Mouse (Mus musculus) heart, embryonic 11.5 days (tissue): ENCODE measurements at regions not wholly inside any gene's neighbourhood (a gene's known extent, or its start where the extent isn't known, plus 50 kb on each side); places are given as distances from the start of the nearest gene placed in this dataset.

ENCODE experiments used
- ATAC-seq: fragments of 200-750 bp; cut with Nextera tagmentation; replicated peaks from 2 replicates; pipeline ENCODE4 v1.8.0; 2017; ENCODE audit warnings: moderate library complexity; ENCODE audit not compliant: insufficient number of reproducible peaks, low FRiP score, low TSS enrichment
- H3K27ac ChIP-seq: fragments of 300-500 bp; sonication (generic); 2 replicates; pipeline ENCODE4 v1.5.1; 2014; ENCODE audit warnings: mild to moderate bottlenecking, low read depth, low read length
- H3K27me3 ChIP-seq: fragments of 300-500 bp; sonication (generic); 2 replicates; pipeline ENCODE4 v1.6.1; 2014; ENCODE audit warnings: mild to moderate bottlenecking, low read length, mixed read lengths; ENCODE audit not compliant: control insufficient read depth, insufficient read depth
- H3K36me3 ChIP-seq: fragments of 300-500 bp; sonication (generic); 2 replicates; pipeline ENCODE4 v1.6.1; 2014; ENCODE audit warnings: mild to moderate bottlenecking, low read length, moderate library complexity, mixed read lengths; ENCODE audit not compliant: control insufficient read depth, insufficient read depth
- H3K4me1 ChIP-seq: fragments of 300-500 bp; sonication (generic); 2 replicates; pipeline ENCODE4 v1.6.1; 2014; ENCODE audit warnings: low read length; ENCODE audit not compliant: control insufficient read depth, insufficient read depth
- H3K4me2 ChIP-seq: fragments of 300-500 bp; sonication (generic); 2 replicates; pipeline ENCODE4 v1.6.1; 2014; ENCODE audit warnings: mild to moderate bottlenecking, moderate library complexity
- H3K4me3 ChIP-seq: fragments of 300-500 bp; sonication (generic); 2 replicates; pipeline ENCODE4 v1.5.1; 2014; ENCODE audit warnings: low read depth, low read length
- H3K9ac ChIP-seq: fragments of 300-500 bp; sonication (generic); 2 replicates; pipeline ENCODE4 v1.6.1; 2014; ENCODE audit warnings: mild to moderate bottlenecking, low read depth, low read length, moderate library complexity
- H3K9me3 ChIP-seq: fragments of 300-500 bp; sonication (generic); replicated peaks from 2 replicates; pipeline ENCODE4 v1.6.1; 2016; ENCODE audit warnings: low read length; ENCODE audit not compliant: control insufficient read depth
- WGBS: fragments of 180-500 bp; shearing (Covaris S2); extraction: QIAGEN DNeasy Blood & Tissue Kit; methylation state at CpG from one replicate; pipeline ENCODE4 v1.1.7; 2014; ENCODE audit not compliant: insufficient replicate concordance; 5-methylcytosine and 5-hydroxymethylcytosine counted together

DNA sequence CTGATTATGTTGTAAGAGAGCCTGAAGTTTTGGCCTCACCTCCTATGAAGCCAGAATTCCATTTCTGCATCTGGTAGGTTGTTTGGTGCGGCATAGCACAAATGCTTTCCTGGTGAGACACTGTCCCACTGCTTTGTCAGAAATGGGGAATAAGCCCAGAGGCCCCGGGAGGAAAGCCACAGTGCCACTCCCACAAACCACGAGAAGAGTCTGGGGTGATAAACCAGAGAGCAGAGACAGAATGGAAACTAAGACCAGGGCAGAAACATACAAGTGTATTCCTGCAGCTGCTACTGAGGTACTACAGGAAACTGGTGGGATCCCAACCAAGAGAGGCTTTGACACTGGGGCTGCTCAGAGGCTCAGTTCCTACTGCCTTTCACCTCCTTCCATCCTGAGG, 123.6 kb downstream of the Cyp26a1 start:
- no peak overlapping the region for H3K27ac ChIP-seq
- H3K9me3 ChIP-seq, result no peaks in the 10 kb centered on the region
- ATAC-seq, result no peak
- 43% methylated on average over 3 of the region's 3 CpGs for WGBS
- no peak overlapping the region for H3K9ac ChIP-seq
- no peaks in the 10 kb centered on the region for H3K27me3 ChIP-seq
- H3K4me2 ChIP-seq, result no peak overlapping the region
- no peaks in the 10 kb centered on the region for H3K36me3 ChIP-seq
- no peak overlapping the region for H3K4me3 ChIP-seq
- no peaks in the 10 kb centered on the region for H3K4me1 ChIP-seq

- no peak overlapping the region for H3K9ac ChIP-seq
- H3K9me3 ChIP-seq, result no peaks in the 10 kb centered on the region
- no peaks in the 10 kb centered on the region for H3K27me3 ChIP-seq
- WGBS, result 74% methylated on average over 3 of the region's 3 CpGs
- H3K27ac ChIP-seq, result no peak overlapping the region
- H3K4me3 ChIP-seq, result no peak overlapping the region
- no peaks in the 10 kb centered on the region for H3K4me1 ChIP-seq
- ATAC-seq, result no peak
- no peak overlapping the region for H3K4me2 ChIP-seq
- no peaks in the 10 kb centered on the region for H3K36me3 ChIP-seq
Observed at GRCm38 (mm10) chr19:37821671-37822190, 124.1 kb downstream of the Cyp26a1 start.

DNA sequence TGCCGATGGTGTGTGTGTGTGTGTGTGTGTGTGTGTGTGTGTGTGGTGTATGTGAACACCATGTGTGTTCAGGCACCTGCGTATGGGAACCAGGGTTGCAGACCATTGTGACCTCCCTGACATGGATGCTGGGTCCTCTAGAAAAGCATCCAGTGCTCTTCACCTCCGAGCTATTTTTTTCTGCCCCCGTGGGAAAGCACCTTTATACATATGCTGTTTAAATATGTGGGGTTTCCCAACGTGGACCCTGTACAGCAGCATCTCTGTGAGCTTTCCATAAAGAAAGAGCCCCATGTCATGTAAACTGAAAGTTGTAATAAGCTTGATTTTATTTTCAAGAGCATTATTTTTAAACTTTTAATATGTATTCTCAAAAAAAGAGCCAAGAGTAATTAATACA, 126.6 kb downstream of the Cyp26a1 start:
- 74% methylated on average over 5 of the region's 5 CpGs for WGBS

DNA sequence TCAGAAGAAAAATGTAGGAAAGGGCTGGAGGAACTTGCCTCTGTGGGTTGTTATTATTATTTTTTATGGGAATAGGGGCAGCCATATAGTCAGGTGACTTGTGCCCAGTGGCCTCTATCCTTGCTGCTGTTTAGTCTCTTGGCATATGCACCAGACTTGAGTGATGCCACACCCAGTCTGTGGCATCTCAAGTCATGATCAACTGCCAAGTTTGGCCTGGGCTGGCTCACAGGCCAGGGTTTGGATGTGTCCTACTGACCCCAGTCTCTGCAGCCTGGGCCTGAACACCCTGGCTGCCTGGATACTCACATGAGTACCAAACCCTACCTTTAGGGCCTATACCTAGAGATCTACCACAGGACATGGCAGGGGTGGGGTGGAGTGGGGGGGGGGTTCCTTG, 133.8 kb downstream of the Cyp26a1 start:
- Histone ChIP-seq H3K4me2 (no peak overlapping the region), H3K27ac (no peak overlapping the region), H3K4me1 (no peaks in the 10 kb centered on the region), H3K4me3 (no peak overlapping the region), H3K9me3 (no peaks in the 10 kb centered on the region), H3K9ac (no peak overlapping the region), H3K27me3 (no peaks in the 10 kb centered on the region), H3K36me3 (no peaks in the 10 kb centered on the region)
- ATAC-seq, result no peak

More for the DNA sequence above, 126.6 kb downstream of the Cyp26a1 start:
- Histone ChIP-seq H3K4me1 (no peaks in the 10 kb centered on the region), H3K27ac (no peak overlapping the region), H3K36me3 (no peaks in the 10 kb centered on the region), H3K9me3 (no peaks in the 10 kb centered on the region), H3K27me3 (no peaks in the 10 kb centered on the region), H3K4me2 (no peak overlapping the region), H3K9ac (no peak overlapping the region), H3K4me3 (no peak overlapping the region)
- no peak for ATAC-seq

DNA sequence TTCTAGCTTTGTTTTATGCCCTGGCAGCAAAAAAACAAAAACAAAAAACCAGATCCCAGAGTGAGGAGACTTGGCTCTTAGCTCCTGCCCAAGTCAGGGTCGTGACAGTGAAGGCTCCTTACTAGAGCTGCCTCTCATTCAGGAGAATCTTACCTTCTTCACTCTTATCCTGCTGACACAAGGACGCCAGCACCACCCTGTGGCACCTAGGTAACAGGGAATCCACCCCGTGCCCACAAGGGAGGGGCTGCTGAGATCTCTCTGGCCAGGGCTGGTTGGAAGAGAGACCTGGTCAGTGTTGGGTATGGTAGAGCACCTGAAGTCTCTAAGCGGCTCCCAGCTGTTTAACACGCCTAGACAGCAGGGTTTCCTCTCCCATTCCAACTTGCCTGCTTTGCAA, 139.3 kb downstream of the Cyp26a1 start:
- Histone ChIP-seq H3K4me2 (no peak overlapping the region), H3K9ac (no peak overlapping the region), H3K27me3 (no peaks in the 10 kb centered on the region; the same call in 1 of the 2 replicates), H3K4me1 (peaks cover 4% of the 10 kb centered on the region; the same call in 1 of the 2 replicates), H3K9me3 (no peaks in the 10 kb centered on the region), H3K4me3 (no peak overlapping the region), H3K27ac (no peak overlapping the region), H3K36me3 (no peaks in the 10 kb centered on the region)
- 0 out of 2 replicates have a peak, but pooled peaks have one; percentile 14 for ATAC-seq
- 49% methylated on average over 5 of the region's 5 CpGs for WGBS
